Mouse (Mus musculus) liver, embryonic 12.5 days (tissue): ENCODE measurements around the gene Gm26920. TPM values are rescaled to one million over a fixed set of nuclear protein-coding genes. Genes with fewer than 3 reads are reported as not detected.
"Not testable (repeated sequence)": the region's sequence is repeated elsewhere in the genome, so short reads cannot be mapped to it uniquely, and the experiment has no call there.

Source experiments
- ATAC-seq: fragments of 200-750 bp; cut with Nextera tagmentation; 2 replicates; pipeline ENCODE4 v1.8.0; 2017; ENCODE audit warnings: moderate number of reproducible peaks, mild to moderate bottlenecking, moderate library complexity
- H3K27ac ChIP-seq: fragments of 300-500 bp; sonication (generic); 2 replicates; pipeline ENCODE4 v1.5.1; 2016; ENCODE audit warnings: mild to moderate bottlenecking
- H3K27me3 ChIP-seq: fragments of 300-500 bp; sonication (generic); replicated peaks from 2 replicates; pipeline ENCODE4 v1.6.1; 2016; ENCODE audit warnings: mild to moderate bottlenecking, moderate library complexity
- H3K36me3 ChIP-seq: fragments of 300-500 bp; sonication (generic); 2 replicates; pipeline ENCODE4 v1.6.1; 2016; ENCODE audit warnings: mild to moderate bottlenecking, moderate library complexity
- H3K4me1 ChIP-seq: fragments of 300-500 bp; sonication (generic); 2 replicates; pipeline ENCODE4 v1.6.1; 2016
- H3K4me2 ChIP-seq: fragments of 300-500 bp; sonication (generic); 2 replicates; pipeline ENCODE4 v1.6.1; 2016; ENCODE audit warnings: mild to moderate bottlenecking, moderate library complexity
- H3K4me3 ChIP-seq: fragments of 300-500 bp; sonication (generic); 2 replicates; pipeline ENCODE4 v1.5.1; 2016; ENCODE audit warnings: mild to moderate bottlenecking, moderate library complexity
- H3K9ac ChIP-seq: fragments of 300-500 bp; sonication (generic); 2 replicates; pipeline ENCODE4 v1.6.1; 2016; ENCODE audit warnings: mild to moderate bottlenecking, moderate library complexity
- H3K9me3 ChIP-seq: fragments of 300-500 bp; sonication (generic); replicated peaks from 2 replicates; pipeline ENCODE4 v1.6.1; 2016; ENCODE audit warnings: mild to moderate bottlenecking, moderate library complexity
- WGBS: fragments of 180-500 bp; shearing (Covaris S2); methylation state at CpG from one replicate; pipeline ENCODE4 v1.1.7; 2016; ENCODE audit not compliant: insufficient replicate concordance; 5-methylcytosine and 5-hydroxymethylcytosine counted together
- polyA plus RNA-seq: library from polyadenylated mRNA; unstranded; fragments of >200 nt; fragmentation: Nextera tagmentation; extraction: Ambion mirVana; gene quantifications from 2 replicates; pipeline ENCODE4 v1.2.1, GENCODE M21; 2016

Gm26920 gene
- 0.41 and 0.99 TPM in 2 replicates for polyA plus RNA-seq

DNA sequence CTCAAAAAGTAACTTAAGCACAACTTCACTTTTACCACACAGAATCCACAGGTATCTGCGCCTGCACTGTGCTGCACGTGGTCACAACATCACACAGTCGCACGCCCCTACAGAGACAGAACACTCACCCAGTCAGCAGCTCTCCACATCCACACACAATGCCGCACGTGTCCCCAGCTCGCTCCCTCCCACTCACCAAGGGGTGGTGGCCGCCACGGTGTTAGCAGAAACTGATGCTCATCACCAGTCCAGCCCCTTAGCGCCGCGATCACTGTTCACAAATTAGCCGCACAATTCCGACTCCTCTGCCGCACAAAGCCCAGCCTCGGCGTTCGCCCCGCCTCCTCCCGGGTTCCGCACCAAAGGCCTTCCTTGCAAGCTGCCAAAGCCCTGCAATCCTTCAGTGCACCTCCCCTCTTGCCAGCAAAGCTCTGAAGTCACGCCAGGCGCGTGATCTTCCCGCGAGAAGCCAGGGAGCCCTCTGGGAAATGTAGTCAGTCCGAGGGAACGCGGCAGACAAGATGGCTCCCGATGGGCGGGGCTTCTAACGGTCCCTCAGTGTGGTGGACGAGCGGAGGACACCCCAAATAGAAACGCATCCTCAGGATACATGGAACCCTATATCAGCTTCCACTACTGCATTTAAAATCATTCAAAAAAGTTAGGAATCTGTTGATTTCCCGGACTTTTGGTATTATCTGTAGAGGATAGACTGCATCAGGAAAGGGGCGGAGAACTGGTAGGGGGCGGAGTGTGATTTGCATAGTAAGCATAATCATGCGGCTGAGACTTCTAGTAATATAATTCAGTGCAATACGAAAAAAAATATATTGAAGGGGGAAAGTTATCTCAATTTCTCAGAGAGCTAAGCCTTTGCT is at the start of gene Gm26920, which contains the start of gene Zfp566:
Gm26920 (minus strand) TSS at position 319 of the 878 bp plus-strand sequence.
Zfp566 (minus strand) TSS at position 436 of the 878 bp plus-strand sequence.
- Histone ChIP-seq H3K27me3 (no peaks in the 10 kb centered on the region), H3K4me1 (peaks cover 39% of the 10 kb centered on the region), H3K4me3 (peak within 1 kb of the TSS; percentile 66), H3K4me2 (peak within 1 kb of the TSS; percentile 87), H3K9ac (peak within 1 kb of the TSS; percentile 76), H3K36me3 (peaks cover 17% of the 10 kb centered on the region), H3K27ac (peak within 1 kb of the TSS; percentile 78), H3K9me3 (no peaks in the 10 kb centered on the region)
- under 1% methylated on average over 40 of the region's 40 CpGs for WGBS
- ATAC-seq = peak; percentile 93

DNA sequence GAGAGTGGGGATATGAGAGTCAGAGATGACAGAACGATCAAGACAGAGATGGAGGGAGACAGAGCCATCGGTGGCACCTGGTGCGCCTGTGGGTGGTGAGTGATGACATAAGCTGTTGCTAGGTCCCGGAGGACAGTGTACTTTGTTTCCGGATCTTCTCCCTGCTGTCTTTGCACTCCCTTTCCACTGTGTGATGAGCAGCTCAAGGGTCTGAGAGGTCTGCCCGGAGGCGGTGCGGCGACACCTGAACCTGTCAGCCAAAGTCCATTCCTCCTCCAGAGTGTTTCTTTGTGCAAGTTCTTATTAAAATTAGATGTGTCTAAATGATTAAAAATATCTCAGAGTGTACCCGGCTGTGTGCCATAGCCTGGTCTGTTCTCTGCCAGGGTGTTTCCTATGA is 46.6 kb upstream of the Gm26920 start:
- H3K27ac ChIP-seq = no peak overlapping the region
- ATAC-seq = no peak
- 79% methylated on average over 10 of the region's 10 CpGs for WGBS
- peaks cover 46% of the 10 kb centered on the region for H3K36me3 ChIP-seq
- no peak overlapping the region for H3K9ac ChIP-seq
- no peak overlapping the region for H3K4me2 ChIP-seq
- no peak overlapping the region for H3K4me3 ChIP-seq
- no peaks in the 10 kb centered on the region for H3K4me1 ChIP-seq
- H3K9me3 ChIP-seq = peaks cover 9% of the 10 kb centered on the region
- no peaks in the 10 kb centered on the region for H3K27me3 ChIP-seq

DNA sequence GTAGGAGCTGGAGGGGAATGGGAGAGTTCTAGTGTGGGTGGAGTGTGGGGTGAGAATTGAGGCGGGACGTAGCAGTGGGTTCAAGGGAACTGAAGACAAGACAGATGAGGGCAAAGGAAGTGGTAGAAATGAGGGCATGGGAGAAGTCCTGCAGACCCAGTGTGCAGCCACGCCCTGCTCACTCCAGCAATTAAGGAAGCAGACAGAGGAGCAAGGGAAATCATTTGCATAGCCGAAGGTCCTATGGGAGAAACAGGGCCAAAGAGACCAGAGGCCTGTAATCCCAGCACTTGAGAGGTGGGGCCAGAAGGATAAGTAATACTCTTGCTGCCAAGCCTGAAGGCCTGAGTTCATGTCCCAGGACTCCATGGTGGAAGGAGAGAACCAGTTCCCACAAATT is 42.2 kb upstream of the Gm26920 start:
- 82% methylated on average over 4 of the region's 4 CpGs for WGBS

GRCm38 (mm10) chr7:30129900-30130299 is 39.7 kb upstream of the Gm26920 start:
- H3K36me3 ChIP-seq = peaks cover 58% of the 10 kb centered on the region
- no peak for ATAC-seq
- no peak overlapping the region for H3K27ac ChIP-seq
- no peaks in the 10 kb centered on the region for H3K27me3 ChIP-seq
- no peak overlapping the region for H3K9ac ChIP-seq
- 77% methylated on average over 8 of the region's 8 CpGs for WGBS
- H3K4me3 ChIP-seq = no peak overlapping the region
- H3K4me1 ChIP-seq = no peaks in the 10 kb centered on the region
- peaks cover 9% of the 10 kb centered on the region for H3K9me3 ChIP-seq
- no peak overlapping the region for H3K4me2 ChIP-seq

More for the DNA sequence above, 42.2 kb upstream of the Gm26920 start:
- Histone ChIP-seq H3K4me3 (no peak overlapping the region), H3K9ac (no peak overlapping the region), H3K4me1 (no peaks in the 10 kb centered on the region), H3K36me3 (peaks cover 64% of the 10 kb centered on the region), H3K9me3 (peaks cover 9% of the 10 kb centered on the region), H3K27ac (no peak overlapping the region), H3K27me3 (no peaks in the 10 kb centered on the region), H3K4me2 (no peak overlapping the region)
- no peak for ATAC-seq

GRCm38 (mm10) chr7:30122188-30122530 is 31.9 kb upstream of the Gm26920 start:
- H3K9ac ChIP-seq = peak overlapping the region; percentile 83
- peaks cover 2% of the 10 kb centered on the region; the same call in 1 of the 2 replicates for H3K36me3 ChIP-seq
- no peak for ATAC-seq
- H3K4me1 ChIP-seq = peaks cover 17% of the 10 kb centered on the region
- H3K9me3 ChIP-seq = peaks cover 8% of the 10 kb centered on the region
- H3K4me3 ChIP-seq = peak overlapping the region; percentile 66
- peak overlapping the region; percentile 92 for H3K4me2 ChIP-seq
- H3K27me3 ChIP-seq = no peaks in the 10 kb centered on the region
- H3K27ac ChIP-seq = 0 out of 2 replicates have a peak overlapping the region, but pooled peaks have one; percentile 57
- WGBS = 4% methylated on average over 15 of the region's 15 CpGs

DNA sequence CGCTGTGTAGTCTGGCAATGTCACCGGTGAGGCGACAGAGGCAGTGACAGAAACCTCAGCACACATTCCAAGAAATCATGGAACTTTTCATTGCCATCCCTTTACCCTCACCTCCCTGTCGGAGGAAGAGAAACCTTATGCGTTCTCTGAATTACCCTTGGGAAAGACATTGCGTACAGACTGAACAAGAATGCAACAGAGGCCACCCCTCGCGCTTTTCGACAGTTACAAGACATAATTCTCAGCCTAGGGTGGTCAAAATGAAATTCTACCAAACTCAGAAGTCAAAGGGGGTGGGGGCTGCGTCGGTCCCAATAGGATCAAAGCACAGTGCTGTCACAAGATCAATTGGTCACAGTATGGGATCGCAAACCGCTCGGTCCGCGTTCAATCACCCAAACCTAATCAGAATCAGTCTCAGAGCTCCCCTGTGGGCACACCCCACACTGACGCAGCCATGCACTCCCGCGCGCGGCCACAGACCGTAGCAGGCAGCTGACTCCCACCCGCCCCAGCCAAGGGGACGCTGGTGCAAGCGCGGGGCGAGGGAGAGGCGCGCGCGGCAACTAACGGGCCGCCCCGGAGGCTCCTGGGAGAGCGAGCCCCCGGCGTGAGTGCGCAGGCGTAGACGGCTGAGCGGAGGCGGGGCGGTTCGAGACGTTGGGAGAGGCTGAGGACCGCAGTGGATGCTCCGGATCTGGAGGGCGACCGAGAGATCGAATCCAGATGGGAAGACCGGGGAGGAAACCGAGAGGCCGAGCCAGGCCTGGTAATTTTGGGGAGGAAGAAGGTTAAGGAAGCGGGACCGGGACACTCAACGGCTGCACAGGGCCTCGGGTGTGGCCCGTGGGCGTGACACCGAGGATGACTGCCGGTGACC is 31.3 kb upstream of the Gm26920 start, which contains the start of gene Zfp382:
Zfp382 (plus strand) TSS at position 635 of the 880 bp plus-strand sequence.
- H3K9me3 ChIP-seq = peaks cover 8% of the 10 kb centered on the region
- peak within 1 kb of the TSS; percentile 83 for H3K9ac ChIP-seq
- peak within 1 kb of the TSS; percentile 57 for H3K27ac ChIP-seq
- H3K4me2 ChIP-seq = peak within 1 kb of the TSS; percentile 92
- no peaks in the 10 kb centered on the region for H3K27me3 ChIP-seq
- peak within 1 kb of the TSS; percentile 66 for H3K4me3 ChIP-seq
- no peaks in the 10 kb centered on the region for H3K36me3 ChIP-seq
- WGBS = under 1% methylated on average over 61 of the region's 61 CpGs
- ATAC-seq = peak; percentile 94
- peaks cover 17% of the 10 kb centered on the region for H3K4me1 ChIP-seq

GRCm38 (mm10) chr7:30117935-30118334 is 27.7 kb upstream of the Gm26920 start:
- not testable (repeated sequence) for H3K9ac ChIP-seq, H3K27me3 ChIP-seq, H3K36me3 ChIP-seq, ATAC-seq, H3K4me2 ChIP-seq, H3K27ac ChIP-seq, H3K4me3 ChIP-seq
- peaks cover 32% of the 10 kb centered on the region for H3K9me3 ChIP-seq
- 82% methylated on average over 12 of the region's 12 CpGs for WGBS
- H3K4me1 ChIP-seq = peaks cover 15% of the 10 kb centered on the region

DNA sequence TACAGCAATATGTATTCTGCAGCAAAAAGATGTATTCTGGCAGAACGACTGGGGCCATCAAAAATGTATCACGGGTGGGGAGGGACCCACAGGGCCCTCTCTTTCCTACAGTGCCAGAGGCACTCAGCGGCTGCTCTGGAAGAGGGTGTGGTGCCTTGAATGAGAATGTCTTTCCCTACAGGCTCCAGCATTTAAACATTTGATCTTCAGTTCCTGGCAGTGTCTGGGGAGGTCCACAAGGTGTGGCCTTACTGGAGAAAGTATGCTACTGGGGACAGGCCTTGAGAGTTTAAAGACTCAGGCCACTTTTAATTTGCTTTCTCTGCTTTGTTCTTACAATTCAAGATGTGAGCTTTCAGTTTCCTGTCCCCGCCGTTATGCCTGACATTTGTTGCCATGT is 25.9 kb upstream of the Gm26920 start:
- 81% methylated on average over 5 of the region's 5 CpGs for WGBS
- H3K9me3 ChIP-seq = peaks cover 32% of the 10 kb centered on the region
- no peak for ATAC-seq
- no peak overlapping the region for H3K27ac ChIP-seq
- H3K9ac ChIP-seq = no peak overlapping the region
- H3K4me2 ChIP-seq = no peak overlapping the region
- no peak overlapping the region for H3K4me3 ChIP-seq
- peaks cover 1% of the 10 kb centered on the region for H3K4me1 ChIP-seq
- no peaks in the 10 kb centered on the region for H3K27me3 ChIP-seq
- 0 out of 2 replicates have a peak, but pooled peaks cover 3% of the 10 kb centered on the region for H3K36me3 ChIP-seq

DNA sequence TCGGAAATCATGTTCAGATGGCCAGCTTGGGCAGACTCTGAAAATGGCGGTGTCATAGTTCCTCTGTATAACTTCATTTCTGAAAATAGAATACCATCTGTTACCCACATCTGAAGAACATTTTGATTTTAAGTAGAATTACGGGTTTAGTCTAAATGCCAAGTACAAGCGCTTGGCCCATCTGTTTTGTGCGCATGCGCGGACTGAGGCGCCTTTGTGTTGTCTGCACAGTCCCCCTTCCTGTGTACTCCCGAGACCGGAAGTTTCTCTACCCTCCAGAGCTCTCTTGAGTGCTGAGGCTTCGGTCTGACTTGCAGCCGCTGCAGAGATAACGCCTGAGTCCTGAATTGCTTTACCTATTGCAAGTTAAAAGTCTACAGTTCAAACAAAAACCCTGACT is 9.1 kb upstream of the Gm26920 start:
- Histone ChIP-seq H3K36me3 (peaks cover 44% of the 10 kb centered on the region), H3K4me1 (peaks cover 26% of the 10 kb centered on the region), H3K27me3 (no peaks in the 10 kb centered on the region), H3K4me2 (no peak overlapping the region), H3K9ac (no peak overlapping the region), H3K9me3 (peaks cover 7% of the 10 kb centered on the region), H3K27ac (no peak overlapping the region), H3K4me3 (no peak overlapping the region)
- no peak for ATAC-seq
- WGBS = 80% methylated on average over 13 of the region's 13 CpGs

GRCm38 (mm10) chr7:30095551-30096125 is 5.4 kb upstream of the Gm26920 start:
- peak overlapping the region; percentile 81 for H3K9ac ChIP-seq
- no peak for ATAC-seq

DNA sequence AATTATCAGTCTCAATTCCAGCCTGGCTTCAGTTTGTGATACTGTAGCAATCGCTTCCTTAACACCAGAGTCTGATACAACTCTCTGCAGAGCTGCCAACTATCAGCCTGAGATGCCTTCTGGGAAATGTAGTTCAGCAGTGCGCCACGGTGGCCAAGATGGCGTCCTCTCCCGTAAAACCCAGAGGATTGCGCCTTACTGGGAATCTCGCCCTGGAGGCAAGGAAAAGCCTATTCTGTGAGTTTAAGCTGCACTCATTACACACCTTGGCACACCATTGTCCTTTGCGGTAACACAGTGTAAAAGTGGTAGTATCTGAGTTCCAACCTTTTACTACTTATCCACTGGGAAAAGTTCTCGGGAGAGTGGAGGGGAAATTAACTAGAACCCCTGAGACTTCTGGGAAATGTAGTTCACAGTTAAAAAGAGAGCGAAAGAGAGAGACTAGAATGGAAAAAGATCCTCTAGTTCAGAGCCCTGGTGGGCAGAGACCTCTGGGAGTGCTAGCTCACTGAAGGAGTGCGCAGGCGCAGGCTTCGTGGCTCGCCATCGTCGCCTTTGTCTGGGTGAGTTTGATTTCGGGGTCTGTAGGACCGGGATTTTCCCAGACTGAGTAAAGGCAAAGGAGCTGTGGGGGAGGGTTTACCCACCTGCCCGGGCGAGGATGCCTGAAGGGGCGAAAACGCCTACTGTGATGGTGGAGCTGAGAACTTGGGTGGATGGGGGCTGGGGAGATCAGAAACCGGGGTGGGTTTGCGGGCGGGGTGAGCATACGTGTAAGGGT is 4.6 kb upstream of the Gm26920 start, which contains the start of gene Zfp260:
Zfp260 (plus strand) TSS at position 132 of the 784 bp plus-strand sequence.
- Histone ChIP-seq H3K9me3 (no peaks in the 10 kb centered on the region), H3K4me2 (peak within 1 kb of the TSS; percentile 86), H3K4me3 (peak within 1 kb of the TSS; percentile 77), H3K9ac (peak within 1 kb of the TSS; percentile 81), H3K27ac (peak within 1 kb of the TSS; percentile 85), H3K27me3 (no peaks in the 10 kb centered on the region), H3K4me1 (peaks cover 43% of the 10 kb centered on the region), H3K36me3 (peaks cover 6% of the 10 kb centered on the region; the same call in 1 of the 2 replicates)
- WGBS = under 1% methylated on average over 26 of the region's 26 CpGs
- ATAC-seq = peak; percentile 70

More at GRCm38 (mm10) chr7:30095551-30096125, 5.4 kb upstream of the Gm26920 start:
- peak overlapping the region; percentile 86 for H3K4me2 ChIP-seq
- peak overlapping the region; percentile 77 for H3K4me3 ChIP-seq
- 28% methylated on average over 5 of the region's 5 CpGs for WGBS
- H3K9me3 ChIP-seq = no peaks in the 10 kb centered on the region
- no peaks in the 10 kb centered on the region for H3K27me3 ChIP-seq
- peaks cover 42% of the 10 kb centered on the region for H3K4me1 ChIP-seq
- H3K36me3 ChIP-seq = peaks cover 13% of the 10 kb centered on the region
- H3K27ac ChIP-seq = no peak overlapping the region
